Mouse (Mus musculus) megakaryocyte, embryonic 14.5 days (primary cell): ENCODE measurements around the gene Actrt2. TPM values are rescaled to one million over a fixed set of nuclear protein-coding genes. Genes with fewer than 3 reads are reported as not detected.

Source experiments
- H3K27me3 ChIP-seq: replicated peaks from 2 replicates; pipeline ENCODE3; 2012; ENCODE audit warnings: inconsistent platforms
- H3K36me3 ChIP-seq: replicated peaks from 2 replicates; pipeline ENCODE3; 2012; ENCODE audit warnings: low read length, inconsistent platforms, mixed read lengths
- H3K4me1 ChIP-seq: 2 replicates; pipeline ENCODE4 v1.6.1; 2012; ENCODE audit warnings: inconsistent platforms
- H3K4me3 ChIP-seq: replicated peaks from 2 replicates; pipeline ENCODE3; 2012; ENCODE audit warnings: moderate library complexity, mild to moderate bottlenecking, inconsistent platforms
- H3K9me3 ChIP-seq: 2 replicates; pipeline ENCODE4 v1.6.1; 2012; ENCODE audit warnings: inconsistent platforms
- FLI1 ChIP-seq: IDR thresholded peaks from 2 replicates; pipeline ENCODE4 v1.6.1; 2012; ENCODE audit warnings: low read length, inconsistent platforms, mixed read lengths
- GATA1 ChIP-seq: IDR thresholded peaks from 3 replicates; pipeline ENCODE4 v1.6.1; 2012; ENCODE audit warnings: mixed read lengths, low read length, inconsistent platforms, borderline replicate concordance
- polyA plus RNA-seq: library from polyadenylated mRNA; stranded (reverse); fragments of >175 nt; gene quantifications from 2 replicates; pipeline ENCODE4 v1.2.3, GENCODE M21; 2012; ENCODE audit warnings: low replicate concordance; ENCODE audit not compliant: insufficient read depth

Actrt2 gene
- polyA plus RNA-seq, 1 experiment: not detected

- Histone ChIP-seq H3K9me3 (peaks cover 6% of the 10 kb centered on the region; the same call in 1 of the 2 replicates), H3K36me3 (no peaks in the 10 kb centered on the region), H3K4me1 (no peaks in the 10 kb centered on the region), H3K27me3 (peaks cover 62% of the 10 kb centered on the region), H3K4me3 (no peak overlapping the region)
- TF ChIP-seq GATA1 (no peak), FLI1 (no peak)
Measured at GRCm38 (mm10) chr4:154662681-154663215, 4.9 kb downstream of the Actrt2 start.

GRCm38 (mm10) chr4:154661256-154661655, 6.4 kb downstream of the Actrt2 start:
- no peak overlapping the region for H3K4me3 ChIP-seq
- H3K27me3 ChIP-seq: peaks cover 59% of the 10 kb centered on the region
- H3K36me3 ChIP-seq: no peaks in the 10 kb centered on the region
- peaks cover 6% of the 10 kb centered on the region; the same call in 1 of the 2 replicates for H3K9me3 ChIP-seq
- H3K4me1 ChIP-seq: no peaks in the 10 kb centered on the region
- TF ChIP-seq FLI1 (no peak), GATA1 (no peak)

GRCm38 (mm10) chr4:154660025-154660424, 7.6 kb downstream of the Actrt2 start:
- H3K27me3 ChIP-seq: peaks cover 53% of the 10 kb centered on the region
- no peaks in the 10 kb centered on the region for H3K36me3 ChIP-seq
- no peak overlapping the region for H3K4me3 ChIP-seq
- H3K4me1 ChIP-seq: no peaks in the 10 kb centered on the region
- H3K9me3 ChIP-seq: peaks cover 6% of the 10 kb centered on the region; the same call in 1 of the 2 replicates
- TF ChIP-seq FLI1: no peak
- no peak for TF ChIP-seq GATA1

GRCm38 (mm10) chr4:154655134-154655910, 12.3 kb downstream of the Actrt2 start:
- TF ChIP-seq FLI1 (no peak), GATA1 (no peak)
- Histone ChIP-seq H3K27me3 (peaks cover 54% of the 10 kb centered on the region), H3K4me3 (no peak overlapping the region), H3K36me3 (no peaks in the 10 kb centered on the region), H3K4me1 (no peaks in the 10 kb centered on the region), H3K9me3 (no peaks in the 10 kb centered on the region)

GRCm38 (mm10) chr4:154652494-154652893, 15.2 kb downstream of the Actrt2 start:
- no peak overlapping the region for H3K4me3 ChIP-seq
- H3K27me3 ChIP-seq: peaks cover 57% of the 10 kb centered on the region
- no peaks in the 10 kb centered on the region for H3K9me3 ChIP-seq
- TF ChIP-seq FLI1 (no peak), GATA1 (no peak)
- no peaks in the 10 kb centered on the region for H3K4me1 ChIP-seq
- no peaks in the 10 kb centered on the region for H3K36me3 ChIP-seq

- Histone ChIP-seq H3K4me1 (no peaks in the 10 kb centered on the region), H3K9me3 (no peaks in the 10 kb centered on the region), H3K36me3 (no peaks in the 10 kb centered on the region), H3K27me3 (peaks cover 60% of the 10 kb centered on the region), H3K4me3 (no peak overlapping the region)
- no peak for TF ChIP-seq FLI1
- TF ChIP-seq GATA1: no peak
Measured at GRCm38 (mm10) chr4:154649083-154649747, 18.5 kb downstream of the Actrt2 start.

GRCm38 (mm10) chr4:154642496-154642895, 25.2 kb downstream of the Actrt2 start:
- Histone ChIP-seq H3K9me3 (no peaks in the 10 kb centered on the region), H3K27me3 (peaks cover 90% of the 10 kb centered on the region), H3K36me3 (no peaks in the 10 kb centered on the region), H3K4me3 (no peak overlapping the region), H3K4me1 (no peaks in the 10 kb centered on the region)
- TF ChIP-seq GATA1 (no peak), FLI1 (no peak)

GRCm38 (mm10) chr4:154641296-154642110, 26.2 kb downstream of the Actrt2 start:
- Histone ChIP-seq H3K27me3 (peaks cover 90% of the 10 kb centered on the region), H3K4me3 (no peak overlapping the region)

More at GRCm38 (mm10) chr4:154641296-154642110, 26.2 kb downstream of the Actrt2 start:
- H3K9me3 ChIP-seq: no peaks in the 10 kb centered on the region
- H3K36me3 ChIP-seq: no peaks in the 10 kb centered on the region
- TF ChIP-seq FLI1: no peak
- no peak for TF ChIP-seq GATA1
- peaks cover 7% of the 10 kb centered on the region for H3K4me1 ChIP-seq
